Mouse (Mus musculus) Patski (cell line): ENCODE results near the gene Sema3b. TPM values are rescaled to one million over a fixed set of nuclear protein-coding genes. Genes with fewer than 3 reads are reported as not detected.

Experiments
- ATAC-seq: fragments of 100-300 bp; one replicate; pipeline ENCODE4 v1.8.0; 2021
- CTCF ChIA-PET: fragments of 350-600 bp; sonication (Branson Sonifier 250); formaldehyde crosslinking; loops from one replicate; lab custom pipeline; 2022; ENCODE audit warnings: inconsistent platforms; lab: Charles Lee
- POLR2A ChIA-PET: fragments of 350-600 bp; sonication (Branson Sonifier 250); formaldehyde crosslinking; loops from one replicate; lab custom pipeline; 2022; ENCODE audit warnings: antibody characterized with exemption, inconsistent platforms; lab: Charles Lee
- DNase-seq: peaks from one replicate; pipeline ENCODE4 v3.0.0-alpha.2; 2011; ENCODE audit warnings: low read depth, low spot score
- H3K27me3 ChIP-seq: fragments of 371-371 bp; one replicate; pipeline ENCODE4 v1.5.1; 2021
- CTCF ChIP-seq: fragments of 100-300 bp; IDR thresholded peaks from one replicate; pipeline ENCODE4 v1.5.1; 2021
- in situ Hi-C: fragments of 300-500 bp; cut with MboI; formaldehyde crosslinking; loops from 3 replicates; pipeline ENCODE4 v1.11.1; 2018; ENCODE audit warnings: low pct_unique_long_range_greater_than_20kb, mixed read lengths
- polyA plus RNA-seq: library from polyadenylated mRNA; unstranded; gene quantifications from one replicate; pipeline ENCODE4 v1.2.3, GENCODE M21; 2021

Gene Sema3b
- polyA plus RNA-seq, 1 experiment from 2014 or later = 39.1 TPM

DNA sequence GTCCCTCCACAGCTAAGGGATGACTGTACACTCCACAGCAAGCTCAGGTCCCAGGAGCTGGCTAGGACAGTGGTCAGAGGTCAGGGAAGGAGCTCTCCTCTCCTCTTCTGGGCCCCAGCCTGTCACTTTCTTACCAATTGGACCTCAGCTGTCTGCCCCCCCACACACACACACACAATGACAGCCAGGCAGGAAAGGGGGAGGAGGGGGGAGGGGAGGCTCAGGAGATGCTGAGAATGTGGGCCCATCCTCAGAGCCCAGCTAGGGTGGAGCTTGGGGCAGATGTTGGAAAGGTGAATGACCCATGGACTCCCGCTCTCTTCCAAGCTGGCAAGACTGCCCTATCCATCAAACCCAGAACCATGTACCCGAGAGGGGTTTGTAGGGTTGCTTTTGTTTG, 2.0 kb downstream of the Sema3b start:
- POLR2A ChIA-PET = no interaction called here
- CTCF ChIA-PET = interaction anchor here (8.4 kb wide), 1 partner anchor 35 kb away, joined by 91 read pairs; no protein-coding TSS in a partner anchor
- DNase-seq = no peak
- ATAC-seq = no peak
- no peaks in the 10 kb centered on the region for H3K27me3 ChIP-seq
- no peak for TF ChIP-seq CTCF
- in situ Hi-C loops = loop anchor here (5.0 kb wide), 2 partner anchors 35 to 70 kb away; partner anchors contain the start of gene Gnat1

DNA sequence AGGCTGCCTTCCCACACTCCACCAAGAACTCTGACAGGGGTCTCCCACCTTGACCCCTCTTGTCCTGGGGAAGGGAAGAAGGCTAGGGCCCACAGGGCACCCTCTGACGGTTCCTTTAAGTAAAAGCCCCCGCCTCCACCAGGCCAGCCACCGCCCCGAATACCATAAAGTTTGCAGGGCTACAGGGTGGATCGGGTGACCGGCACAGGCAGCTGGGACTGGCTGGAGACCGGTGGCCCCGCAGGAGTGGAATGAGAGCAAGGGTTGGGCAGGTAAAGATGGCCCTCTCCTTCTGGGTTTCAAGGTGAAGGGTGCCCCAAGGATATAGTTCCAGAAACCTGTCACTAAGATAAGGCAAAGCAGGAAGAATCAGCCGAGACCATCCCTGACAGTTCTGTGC, 2.4 kb downstream of the Sema3b start:
- ChIA-PET CTCF (interaction anchor here (8.4 kb wide), 1 partner anchor 36 kb away, joined by 91 read pairs; no protein-coding TSS in a partner anchor), POLR2A (no interaction called here)
- TF ChIP-seq CTCF = no peak
- in situ Hi-C loops = loop anchor here (5.0 kb wide), 2 partner anchors 36 to 71 kb away; partner anchors contain the start of gene Gnat1
- ATAC-seq = no peak
- DNase-seq = no peak
- no peaks in the 10 kb centered on the region for H3K27me3 ChIP-seq

GRCm38 (mm10) chr9:107605041-107605661, 3.9 kb downstream of the Sema3b start:
- ATAC-seq (no peak), DNase-seq (no peak)
- no peaks in the 10 kb centered on the region for H3K27me3 ChIP-seq
- TF ChIP-seq CTCF = no peak
- ChIA-PET CTCF (interaction anchor here (8.4 kb wide), 1 partner anchor 37 kb away, joined by 91 read pairs; no protein-coding TSS in a partner anchor), POLR2A (no interaction called here)
- in situ Hi-C loops = loop anchor here (5.0 kb wide), 2 partner anchors 37 to 72 kb away; partner anchors contain the start of gene Gnat1

DNA sequence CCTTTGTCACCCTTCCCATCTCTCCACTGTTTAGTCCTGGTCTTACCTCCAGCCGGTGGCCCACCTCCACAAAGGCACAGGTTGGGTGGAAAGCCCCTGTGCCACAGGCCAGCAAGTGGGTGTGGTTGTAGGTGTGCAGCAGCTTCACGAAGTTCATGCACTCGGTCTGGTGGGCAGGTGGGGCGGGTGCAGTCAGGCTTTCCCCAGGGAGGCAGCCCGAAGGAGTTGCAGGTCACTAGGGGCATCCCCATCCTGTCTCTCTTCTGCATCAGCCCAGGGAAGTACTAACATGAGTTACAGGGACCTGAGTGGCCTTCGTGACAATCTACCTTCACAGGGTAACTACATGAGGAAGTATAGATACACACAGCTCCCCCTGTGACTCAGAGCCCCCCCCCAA, 5.8 kb downstream of the Sema3b start:
- CTCF ChIA-PET = interaction anchor here (1.3 to 6.4 kb wide), 4 partner anchors 9 to 42 kb away, joined by 4 to 59 read pairs (median 17); no protein-coding TSS in a partner anchor
- DNase-seq (no peak), ATAC-seq (no peak)
- in situ Hi-C loops = no loop called here
- POLR2A ChIA-PET = no interaction called here
- no peaks in the 10 kb centered on the region for H3K27me3 ChIP-seq
- no peak for TF ChIP-seq CTCF

GRCm38 (mm10) chr9:107602068-107602648, 6.9 kb downstream of the Sema3b start:
- ChIA-PET CTCF (interaction anchor here (0.8 to 6.4 kb wide), 9 partner anchors 10 to 44 kb away, joined by 3 to 59 read pairs (median 4); no protein-coding TSS in a partner anchor), POLR2A (interaction anchor here (0.5 kb wide), 1 partner anchor 160 kb away, joined by 3 read pairs; no protein-coding TSS in a partner anchor)
- no peak for DNase-seq
- ATAC-seq = no peak
- H3K27me3 ChIP-seq = no peaks in the 10 kb centered on the region
- in situ Hi-C loops = no loop called here
- no peak for TF ChIP-seq CTCF

- no peak for TF ChIP-seq CTCF
- ChIA-PET CTCF (interaction anchor here (1.7 to 6.4 kb wide), 3 partner anchors 11 to 44 kb away, joined by 7 to 59 read pairs (median 28); no protein-coding TSS in a partner anchor), POLR2A (interaction anchor here (1.5 kb wide), 1 partner anchor 44 kb away, joined by 6 read pairs; no protein-coding TSS in a partner anchor)
- DNase-seq (no peak), ATAC-seq (no peak)
- in situ Hi-C loops = no loop called here
- H3K27me3 ChIP-seq = no peaks in the 10 kb centered on the region
Measured at GRCm38 (mm10) chr9:107601275-107601674, 7.8 kb downstream of the Sema3b start.

DNA sequence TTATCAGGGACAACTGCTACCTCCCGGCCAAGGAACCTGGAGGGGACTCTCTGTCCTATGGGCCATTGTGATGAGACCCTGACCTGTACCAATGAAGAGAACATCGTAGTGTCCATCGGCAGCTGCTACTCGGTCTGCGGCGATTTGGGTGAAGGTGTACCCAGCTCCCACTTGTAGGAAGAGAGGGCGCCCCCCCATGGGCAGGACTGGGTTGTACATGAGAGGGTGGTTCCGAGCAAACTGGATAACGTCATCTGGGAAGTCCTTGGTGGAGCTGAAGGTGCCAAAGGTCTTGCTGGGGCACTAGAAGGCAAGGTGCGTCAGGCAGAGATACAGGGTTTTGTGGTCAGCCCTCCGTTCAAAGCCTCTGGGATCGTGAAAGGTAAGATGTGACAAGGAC, 8.3 kb downstream of the Sema3b start:
- DNase-seq = no peak
- ChIA-PET POLR2A (interaction anchor here (1.5 kb wide), 1 partner anchor 45 kb away, joined by 6 read pairs; no protein-coding TSS in a partner anchor), CTCF (interaction anchor here (3.0 to 6.4 kb wide), 2 partner anchors 11 to 45 kb away, joined by 28 to 59 read pairs; no protein-coding TSS in a partner anchor)
- TF ChIP-seq CTCF = no peak
- in situ Hi-C loops = no loop called here
- ATAC-seq = no peak
- H3K27me3 ChIP-seq = no peaks in the 10 kb centered on the region

DNA sequence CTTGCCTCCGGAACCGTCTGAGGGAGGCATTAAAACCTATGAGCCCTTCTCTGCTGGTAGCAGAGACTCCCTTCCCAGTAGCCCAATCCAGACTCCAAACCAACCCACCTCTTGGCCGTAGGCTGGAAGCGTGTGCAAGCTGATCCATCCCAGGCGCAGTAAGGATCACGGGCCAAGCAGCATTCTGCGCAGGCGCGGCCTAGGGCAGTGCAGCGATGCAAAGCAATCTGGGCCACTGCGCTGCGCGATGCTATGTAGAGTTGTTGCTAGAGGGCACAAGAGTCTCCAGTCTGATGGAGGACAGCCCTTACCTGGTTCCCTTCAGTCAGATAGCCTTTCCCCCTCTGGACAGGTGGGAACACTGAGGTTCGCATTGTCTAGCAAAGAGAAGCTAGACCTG, 9.2 kb downstream of the Sema3b start:
- TF ChIP-seq CTCF = no peak
- in situ Hi-C loops = no loop called here
- ChIA-PET POLR2A (interaction anchor here (1.2 kb wide), 1 partner anchor 18 kb away, joined by 3 read pairs; no protein-coding TSS in a partner anchor), CTCF (interaction anchor here (6.4 kb wide), 1 partner anchor 46 kb away, joined by 59 read pairs; no protein-coding TSS in a partner anchor)
- DNase-seq (no peak), ATAC-seq (no peak)
- no peaks in the 10 kb centered on the region for H3K27me3 ChIP-seq

- in situ Hi-C loops = no loop called here
- no peaks in the 10 kb centered on the region for H3K27me3 ChIP-seq
- POLR2A ChIA-PET = interaction anchor here (1.2 kb wide), 1 partner anchor 17 kb away, joined by 3 read pairs; no protein-coding TSS in a partner anchor
- DNase-seq (no peak), ATAC-seq (no peak)
- TF ChIP-seq CTCF = no peak
- CTCF ChIA-PET = interaction anchor here (6.4 kb wide), 1 partner anchor 46 kb away, joined by 59 read pairs; no protein-coding TSS in a partner anchor
Measured at GRCm38 (mm10) chr9:107599433-107599832, 9.6 kb downstream of the Sema3b start.

GRCm38 (mm10) chr9:107598385-107598784, 10.6 kb downstream of the Sema3b start:
- no peak for ATAC-seq
- DNase-seq = no peak
- CTCF ChIA-PET = interaction anchor here (1.2 to 6.4 kb wide), 2 partner anchors 15 to 47 kb away, joined by 4 to 59 read pairs; no protein-coding TSS in a partner anchor
- TF ChIP-seq CTCF = no peak
- POLR2A ChIA-PET = interaction anchor here (0.7 kb wide), 1 partner anchor 78 kb away, joined by 3 read pairs; no protein-coding TSS in a partner anchor
- no peaks in the 10 kb centered on the region for H3K27me3 ChIP-seq
- in situ Hi-C loops = no loop called here
